Mouse (Mus musculus) hindbrain, embryonic 16.5 days (tissue): Measurements from ENCODE around the gene Prpf8. TPM values are rescaled to one million over a fixed set of nuclear protein-coding genes. Genes with fewer than 3 reads are reported as not detected.

Experiments used
- ATAC-seq: fragments of 200-750 bp; cut with Nextera tagmentation; 2 replicates; pipeline ENCODE4 v1.8.0; 2017; ENCODE audit warnings: moderate TSS enrichment, moderate library complexity
- H3K27ac ChIP-seq: fragments of 300-500 bp; sonication (generic); 2 replicates; pipeline ENCODE4 v1.5.1; 2014; ENCODE audit warnings: low read depth, mild to moderate bottlenecking, control low read depth, low read length, moderate library complexity
- H3K27me3 ChIP-seq: fragments of 300-500 bp; sonication (generic); replicated peaks from 2 replicates; pipeline ENCODE4 v1.6.1; 2014; ENCODE audit warnings: low read length; ENCODE audit not compliant: control insufficient read depth, insufficient read depth
- H3K36me3 ChIP-seq: fragments of 300-500 bp; sonication (generic); 2 replicates; pipeline ENCODE4 v1.6.1; 2014; ENCODE audit warnings: mild to moderate bottlenecking, low read length, moderate library complexity, mixed read lengths; ENCODE audit not compliant: control insufficient read depth, insufficient read depth
- H3K4me1 ChIP-seq: fragments of 300-500 bp; sonication (generic); 2 replicates; pipeline ENCODE4 v1.6.1; 2014; ENCODE audit warnings: low read depth, low read length; ENCODE audit not compliant: control insufficient read depth, insufficient read depth
- H3K4me2 ChIP-seq: fragments of 300-500 bp; sonication (generic); 2 replicates; pipeline ENCODE4 v1.6.1; 2014; ENCODE audit warnings: mild to moderate bottlenecking, low read length, control low read depth, moderate library complexity
- H3K4me3 ChIP-seq: fragments of 300-500 bp; sonication (generic); 2 replicates; pipeline ENCODE4 v1.5.1; 2014; ENCODE audit warnings: mild to moderate bottlenecking, low read length, control low read depth, moderate library complexity
- H3K9ac ChIP-seq: fragments of 300-500 bp; sonication (generic); 2 replicates; pipeline ENCODE4 v1.6.1; 2014; ENCODE audit warnings: low read depth, mild to moderate bottlenecking, control low read depth, low read length, moderate library complexity
- H3K9me3 ChIP-seq: fragments of 300-500 bp; sonication (generic); 2 replicates; pipeline ENCODE4 v1.6.1; 2014; ENCODE audit warnings: mild to moderate bottlenecking, low read length, moderate library complexity; ENCODE audit not compliant: control insufficient read depth
- WGBS: fragments of 180-500 bp; shearing (Covaris S2); extraction: QIAGEN DNeasy Blood & Tissue Kit; methylation state at CpG from one replicate; pipeline ENCODE4 v1.1.7; 2014; 5-methylcytosine and 5-hydroxymethylcytosine counted together
- polyA plus RNA-seq: library from polyadenylated mRNA; unstranded; fragments of >200 nt; fragmentation: Nextera tagmentation; extraction: Ambion mirVana; gene quantifications from 2 replicates; pipeline ENCODE4 v1.2.1, GENCODE M21; 2015

Prpf8 gene
- 38.8 and 41.9 TPM in 2 replicates for polyA plus RNA-seq

- Histone ChIP-seq H3K4me2 (peak within 1 kb of the TSS; percentile 96), H3K4me1 (peaks cover 9% of the 10 kb centered on the region), H3K9me3 (no peaks in the 10 kb centered on the region), H3K9ac (peak within 1 kb of the TSS; percentile 99), H3K4me3 (peak within 1 kb of the TSS; percentile 95), H3K36me3 (peaks cover 24% of the 10 kb centered on the region), H3K27me3 (no peaks in the 10 kb centered on the region), H3K27ac (peak within 1 kb of the TSS; percentile 80)
- ATAC-seq: peak; percentile 100
- WGBS: under 1% methylated on average over 52 of the region's 52 CpGs
Observed at GRCm38 (mm10) chr11:75486601-75487285, at the start of gene Prpf8. TSS of gene Prpf8 (plus strand) at chr11:75486816.

DNA sequence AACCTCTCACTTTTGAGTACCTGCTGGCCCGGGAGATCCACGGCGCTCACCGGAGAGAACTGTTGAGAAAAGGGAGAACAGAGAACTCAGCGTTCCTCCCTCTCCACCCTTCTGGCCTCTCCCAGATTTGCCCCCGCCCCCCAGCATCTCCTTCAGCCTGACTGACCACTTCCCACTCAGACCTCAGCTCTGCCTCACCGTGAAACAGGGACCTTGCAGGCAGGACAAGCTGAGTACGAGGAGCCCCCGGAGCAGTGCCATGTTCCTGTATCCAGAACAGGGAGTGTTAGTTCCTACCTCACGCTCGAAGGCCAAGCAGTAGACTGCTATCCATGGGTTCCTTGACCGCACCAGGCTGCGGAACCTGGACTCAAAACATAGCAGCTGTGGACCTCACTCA, 48.4 kb upstream of the Prpf8 start:
- no peak overlapping the region for H3K4me2 ChIP-seq
- no peaks in the 10 kb centered on the region for H3K4me1 ChIP-seq
- no peak overlapping the region for H3K4me3 ChIP-seq
- H3K27ac ChIP-seq: no peak overlapping the region
- no peak for ATAC-seq
- WGBS: 85% methylated on average over 13 of the region's 13 CpGs
- H3K9ac ChIP-seq: no peak overlapping the region
- no peaks in the 10 kb centered on the region for H3K9me3 ChIP-seq
- peaks cover 5% of the 10 kb centered on the region for H3K36me3 ChIP-seq
- H3K27me3 ChIP-seq: no peaks in the 10 kb centered on the region

GRCm38 (mm10) chr11:75438804-75439203, 47.8 kb upstream of the Prpf8 start:
- Histone ChIP-seq H3K4me2 (no peak overlapping the region), H3K27me3 (no peaks in the 10 kb centered on the region), H3K4me1 (no peaks in the 10 kb centered on the region), H3K36me3 (peaks cover 5% of the 10 kb centered on the region), H3K9me3 (no peaks in the 10 kb centered on the region), H3K27ac (no peak overlapping the region), H3K9ac (no peak overlapping the region), H3K4me3 (no peak overlapping the region)
- 91% methylated on average over 3 of the region's 3 CpGs for WGBS
- no peak for ATAC-seq

- no peaks in the 10 kb centered on the region for H3K27me3 ChIP-seq
- H3K36me3 ChIP-seq: peaks cover 8% of the 10 kb centered on the region
- no peak within 1 kb of the TSS for H3K27ac ChIP-seq
- no peak within 1 kb of the TSS for H3K4me2 ChIP-seq
- H3K4me3 ChIP-seq: no peak within 1 kb of the TSS
- no peak for ATAC-seq
- no peaks in the 10 kb centered on the region for H3K4me1 ChIP-seq
- 92% methylated on average over 6 of the region's 6 CpGs for WGBS
- no peaks in the 10 kb centered on the region for H3K9me3 ChIP-seq
- no peak within 1 kb of the TSS for H3K9ac ChIP-seq
Observed at GRCm38 (mm10) chr11:75439363-75439762, 47.3 kb upstream of the Prpf8 start, which contains the start of gene Serpinf2. TSS of gene Serpinf2 (minus strand) at chr11:75439591.

DNA sequence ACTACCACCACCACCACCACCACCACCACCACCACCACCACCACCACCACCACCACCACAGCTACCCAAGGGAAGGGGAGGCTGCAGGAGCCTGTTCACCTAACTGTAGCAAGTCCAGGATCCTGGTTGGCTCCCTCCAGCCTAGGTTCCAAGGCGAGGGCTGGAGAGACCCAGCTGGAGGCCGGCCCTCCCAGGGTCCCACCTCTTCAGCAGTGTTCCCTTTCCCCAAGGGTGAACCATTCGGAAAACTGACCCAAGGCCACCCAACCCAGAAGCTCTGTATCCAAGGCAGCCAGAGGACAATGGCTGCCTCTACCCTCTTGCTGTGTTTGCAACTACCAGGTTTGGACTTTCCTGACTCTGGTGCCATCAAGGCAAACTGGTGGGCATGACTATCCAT, 46.7 kb upstream of the Prpf8 start:
- WGBS: 93% methylated on average over 3 of the region's 3 CpGs

GRCm38 (mm10) chr11:75441034-75441433, 45.6 kb upstream of the Prpf8 start:
- Histone ChIP-seq H3K9ac (no peak overlapping the region), H3K36me3 (peaks cover 15% of the 10 kb centered on the region), H3K4me2 (no peak overlapping the region), H3K27me3 (no peaks in the 10 kb centered on the region), H3K27ac (no peak overlapping the region), H3K4me1 (no peaks in the 10 kb centered on the region), H3K4me3 (no peak overlapping the region), H3K9me3 (no peaks in the 10 kb centered on the region)
- 90% methylated on average over 7 of the region's 7 CpGs for WGBS
- ATAC-seq: no peak

More for the DNA sequence above, 46.7 kb upstream of the Prpf8 start:
- Histone ChIP-seq H3K27me3 (no peaks in the 10 kb centered on the region), H3K9ac (no peak overlapping the region), H3K27ac (no peak overlapping the region), H3K4me2 (no peak overlapping the region), H3K4me1 (no peaks in the 10 kb centered on the region), H3K4me3 (no peak overlapping the region), H3K36me3 (peaks cover 8% of the 10 kb centered on the region), H3K9me3 (no peaks in the 10 kb centered on the region)
- no peak for ATAC-seq

- Histone ChIP-seq H3K27ac (no peak overlapping the region), H3K36me3 (peaks cover 15% of the 10 kb centered on the region), H3K9me3 (no peaks in the 10 kb centered on the region), H3K4me1 (no peaks in the 10 kb centered on the region), H3K4me3 (no peak overlapping the region), H3K9ac (no peak overlapping the region), H3K27me3 (no peaks in the 10 kb centered on the region), H3K4me2 (no peak overlapping the region)
- no peak for ATAC-seq
- WGBS: 65% methylated on average over 16 of the region's 16 CpGs
Observed at GRCm38 (mm10) chr11:75441601-75442000, 45.0 kb upstream of the Prpf8 start.

GRCm38 (mm10) chr11:75443711-75444110, 42.9 kb upstream of the Prpf8 start:
- no peak overlapping the region for H3K4me3 ChIP-seq
- WGBS: 45% methylated on average over 8 of the region's 8 CpGs
- peaks cover 30% of the 10 kb centered on the region for H3K36me3 ChIP-seq
- no peak overlapping the region for H3K27ac ChIP-seq
- H3K27me3 ChIP-seq: no peaks in the 10 kb centered on the region
- no peaks in the 10 kb centered on the region for H3K9me3 ChIP-seq
- no peak overlapping the region for H3K4me2 ChIP-seq
- no peaks in the 10 kb centered on the region for H3K4me1 ChIP-seq
- no peak for ATAC-seq
- no peak overlapping the region for H3K9ac ChIP-seq

- Histone ChIP-seq H3K27me3 (no peaks in the 10 kb centered on the region), H3K4me2 (no peak overlapping the region), H3K27ac (no peak overlapping the region), H3K36me3 (peaks cover 30% of the 10 kb centered on the region), H3K4me3 (no peak overlapping the region), H3K9me3 (no peaks in the 10 kb centered on the region), H3K9ac (no peak overlapping the region), H3K4me1 (peaks cover 3% of the 10 kb centered on the region)
- ATAC-seq: no peak
- WGBS: 81% methylated on average over 3 of the region's 3 CpGs
Observed at GRCm38 (mm10) chr11:75448575-75448974, 38.0 kb upstream of the Prpf8 start.
